Mouse (Mus musculus) megakaryocyte, embryonic 14.5 days (primary cell): ENCODE data around the gene Nrg4.

Source experiments
- FLI1 ChIP-seq: IDR thresholded peaks from 2 replicates; pipeline ENCODE4 v1.6.1; 2012; ENCODE audit warnings: low read length, inconsistent platforms, mixed read lengths
- GATA1 ChIP-seq: IDR thresholded peaks from 3 replicates; pipeline ENCODE4 v1.6.1; 2012; ENCODE audit warnings: mixed read lengths, low read length, inconsistent platforms, borderline replicate concordance

DNA sequence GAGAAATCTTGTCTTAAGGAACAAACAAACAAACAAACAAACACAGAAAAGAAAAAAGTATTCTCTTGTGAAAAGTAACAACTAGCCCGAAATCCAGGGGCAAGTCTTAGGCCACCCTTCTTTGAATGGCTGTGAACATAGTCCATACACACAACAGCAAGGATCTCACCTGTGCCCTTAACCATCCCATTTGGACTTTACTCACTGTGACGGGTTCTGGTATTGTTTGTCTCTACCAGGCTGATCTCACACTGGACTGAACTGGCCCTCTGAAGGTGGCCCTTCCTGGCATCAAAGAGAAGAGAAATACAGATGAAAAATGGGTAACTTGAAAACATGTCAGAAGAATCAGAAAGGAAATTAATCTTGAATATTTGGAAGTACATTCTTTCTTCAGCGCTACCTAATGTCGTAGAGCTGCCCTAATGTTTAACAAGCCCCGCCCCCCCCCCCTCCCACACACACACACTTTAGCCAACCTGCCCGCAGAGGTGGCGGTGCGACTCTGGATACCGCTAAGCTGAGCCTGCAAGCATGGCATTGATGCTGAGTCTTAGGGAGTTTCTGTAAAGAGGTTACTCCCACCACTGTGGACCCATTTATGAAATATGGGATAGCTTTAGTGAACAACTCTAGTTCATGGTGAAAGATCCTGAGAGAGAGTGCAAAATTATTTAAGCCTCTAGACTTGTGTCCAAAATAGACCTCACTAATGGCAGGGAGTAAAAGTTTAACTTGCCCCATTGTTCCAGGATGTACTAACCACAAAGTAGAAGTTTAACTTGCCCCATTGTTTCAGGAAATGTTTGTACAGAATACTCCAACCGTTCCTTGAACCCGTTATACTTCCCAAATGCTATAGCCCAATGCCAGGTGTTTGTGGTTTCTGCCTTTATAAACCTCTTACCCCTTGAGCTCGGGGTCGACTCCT lies 90.1 kb downstream of the Nrg4 start:
- TF ChIP-seq GATA1 (no peak), FLI1 (no peak)
